Mouse (Mus musculus) c-Kit-positive CD71-positive TER-119-positive erythroid progenitor cells, embryonic 14.5 days (primary cell): ENCODE measurements around the gene Wnt11.

Experiments
- DNase-seq: peaks from one replicate; pipeline ENCODE4 v3.0.0-alpha.2; 2013; ENCODE audit warnings: low spot score

The Wnt11 gene

DNA sequence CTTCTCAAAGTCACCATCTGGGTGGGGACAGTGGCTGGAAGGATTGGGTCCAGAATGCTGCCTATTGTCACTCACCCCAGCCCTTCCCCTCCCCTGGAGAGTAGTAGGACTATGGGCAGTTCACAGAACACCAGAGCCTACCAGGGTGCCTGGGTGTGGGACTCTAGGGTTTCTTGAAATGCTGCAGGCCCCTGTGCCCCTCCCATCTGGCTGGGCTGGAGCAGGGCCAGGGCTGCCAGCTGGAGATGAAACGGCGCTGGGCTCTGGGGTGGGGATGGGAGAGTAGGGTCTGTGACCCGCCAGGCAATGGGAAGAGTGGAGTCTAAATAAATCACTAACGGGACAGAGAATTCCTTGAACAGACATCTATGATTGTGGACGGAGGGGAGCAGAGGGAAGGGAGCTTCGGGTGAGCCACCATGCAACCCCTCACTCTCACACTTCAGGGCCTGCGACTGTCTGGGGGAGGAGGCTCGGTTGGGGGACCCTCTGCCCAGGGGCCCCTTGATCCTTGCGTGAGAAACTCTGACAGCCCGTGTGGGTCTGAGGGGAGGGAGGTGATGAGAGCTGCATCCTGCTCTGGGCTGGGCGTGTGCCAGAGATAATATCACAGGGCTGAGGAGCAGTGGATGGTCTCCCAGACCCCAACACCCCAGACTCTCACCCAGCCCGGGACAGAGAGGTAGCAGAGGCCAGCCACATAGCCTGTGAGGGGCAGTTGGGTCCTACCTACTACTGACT is 32.3 kb downstream of the Wnt11 start:
- no peak for DNase-seq

DNA sequence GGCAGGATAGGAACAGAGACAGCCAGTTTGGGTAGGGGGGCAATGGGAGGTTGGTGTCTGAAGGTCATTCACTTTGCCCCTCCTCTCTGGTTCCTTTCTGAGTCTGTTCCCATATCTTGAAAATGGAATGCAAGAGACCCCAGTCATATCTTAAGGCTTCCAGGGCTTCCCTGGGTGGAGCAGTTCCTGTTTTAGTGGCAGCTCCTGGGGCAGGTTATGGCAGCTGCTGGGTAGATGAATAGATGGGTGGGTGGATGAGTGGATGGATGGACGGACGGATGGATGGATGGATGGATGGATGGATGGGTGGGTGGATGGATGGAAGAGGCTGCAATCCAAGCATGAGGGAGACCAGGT is 32.9 kb downstream of the Wnt11 start:
- no peak for DNase-seq

DNA sequence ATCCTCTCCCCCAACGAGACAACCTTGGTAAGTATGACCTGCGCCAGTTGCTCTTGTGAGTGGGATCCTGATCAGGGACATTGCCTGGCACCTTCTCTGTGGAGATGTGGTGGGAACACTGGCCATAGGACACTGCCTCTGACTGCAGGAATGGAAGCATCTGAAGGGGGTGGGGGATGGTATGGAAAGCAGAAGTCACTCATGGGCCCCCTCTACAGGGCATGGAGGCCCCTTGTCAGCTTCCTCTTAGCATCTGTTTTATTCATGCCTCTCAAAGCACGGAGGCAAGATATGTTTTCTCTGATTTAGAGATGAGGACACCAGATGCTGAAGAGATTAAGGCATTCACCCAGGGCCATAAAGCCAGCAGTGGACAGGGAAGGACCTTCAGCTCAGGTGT is 34.2 kb downstream of the Wnt11 start:
- DNase-seq, result no peak

DNA sequence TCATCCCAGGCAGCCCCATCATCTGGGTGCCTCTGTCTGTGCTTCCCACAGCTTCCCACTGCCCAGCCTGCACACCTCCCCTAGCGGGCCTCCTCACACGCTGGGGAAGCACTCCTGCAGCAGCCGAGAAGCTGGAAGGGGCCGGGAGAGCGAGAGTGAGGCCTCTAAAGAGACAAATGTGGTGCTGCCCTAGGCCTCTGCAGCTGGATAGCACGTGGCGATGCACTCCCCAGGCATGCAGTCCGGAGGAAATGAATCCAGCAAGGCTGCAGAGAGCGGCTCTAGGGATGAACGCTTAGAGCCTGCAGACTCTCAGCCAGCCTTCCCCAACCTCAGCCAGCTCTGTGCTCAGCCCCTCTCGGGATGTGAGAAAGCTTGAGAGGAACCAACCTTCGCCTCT is 35.9 kb downstream of the Wnt11 start:
- no peak for DNase-seq

DNA sequence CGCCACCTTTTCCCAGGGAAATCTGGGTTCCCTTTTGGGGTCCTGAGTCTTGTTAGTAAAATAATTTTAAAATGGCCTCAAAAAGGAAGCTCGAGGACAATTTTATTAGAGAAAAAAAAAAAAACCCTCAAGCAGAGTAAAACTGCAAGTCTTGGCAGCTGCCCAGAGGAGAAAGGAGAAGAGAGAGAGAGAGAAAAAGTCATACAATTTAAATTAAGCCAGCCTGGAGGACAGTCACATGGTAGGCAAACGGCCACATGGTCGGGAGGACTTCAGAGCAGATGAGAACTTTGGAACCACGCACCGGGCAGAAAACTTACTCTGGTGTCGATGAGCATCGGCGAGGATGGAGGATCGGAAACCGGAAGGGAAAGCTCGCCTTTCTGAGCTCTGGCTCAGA is 37.0 kb downstream of the Wnt11 start:
- DNase-seq, result no peak

DNA sequence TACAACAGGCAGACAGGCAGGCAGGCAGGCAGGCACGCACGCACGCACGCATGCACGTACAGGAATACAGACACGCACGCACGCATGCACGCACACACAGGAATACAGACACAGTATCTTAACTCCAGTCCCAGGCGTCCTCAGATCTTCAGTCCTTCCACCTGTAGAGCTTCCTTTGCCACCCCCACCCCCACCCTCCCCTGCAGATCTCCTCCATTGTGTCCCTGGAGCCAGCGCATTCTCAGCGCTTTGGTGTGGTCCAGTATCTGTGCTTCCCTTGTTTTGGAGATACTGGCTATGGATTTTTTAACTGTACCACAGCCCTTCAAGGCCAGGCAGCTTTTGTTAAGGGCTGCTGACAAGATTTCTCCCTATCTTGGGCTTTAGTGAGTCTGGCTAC is 38.4 kb downstream of the Wnt11 start:
- DNase-seq, result no peak

DNA sequence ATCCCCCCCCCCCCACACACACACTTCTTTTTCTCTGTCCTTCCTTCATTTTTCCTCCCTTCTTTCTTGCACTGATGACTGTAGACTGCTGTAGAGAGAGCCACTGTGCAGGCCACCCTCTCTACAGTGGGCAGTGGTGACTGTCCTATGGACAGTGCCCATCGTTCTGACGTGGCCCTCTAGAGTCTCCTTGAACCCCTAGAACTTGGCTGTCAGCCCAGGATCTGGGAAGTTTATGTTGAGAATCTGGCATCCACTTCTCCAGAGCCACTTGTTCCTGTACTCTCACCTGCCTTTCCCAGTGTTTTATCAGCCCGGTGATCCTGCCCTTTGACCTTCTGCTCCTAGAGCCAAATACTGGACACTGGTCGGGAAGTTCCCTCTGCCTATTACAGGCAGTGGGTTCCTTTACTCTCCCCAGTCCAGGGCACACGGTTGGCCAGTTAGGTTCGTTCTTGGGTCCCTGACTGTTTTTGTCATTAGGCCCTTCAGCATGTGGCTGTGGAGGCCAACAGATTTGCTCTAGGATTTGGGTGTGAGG is 39.6 kb downstream of the Wnt11 start:
- no peak for DNase-seq

DNA sequence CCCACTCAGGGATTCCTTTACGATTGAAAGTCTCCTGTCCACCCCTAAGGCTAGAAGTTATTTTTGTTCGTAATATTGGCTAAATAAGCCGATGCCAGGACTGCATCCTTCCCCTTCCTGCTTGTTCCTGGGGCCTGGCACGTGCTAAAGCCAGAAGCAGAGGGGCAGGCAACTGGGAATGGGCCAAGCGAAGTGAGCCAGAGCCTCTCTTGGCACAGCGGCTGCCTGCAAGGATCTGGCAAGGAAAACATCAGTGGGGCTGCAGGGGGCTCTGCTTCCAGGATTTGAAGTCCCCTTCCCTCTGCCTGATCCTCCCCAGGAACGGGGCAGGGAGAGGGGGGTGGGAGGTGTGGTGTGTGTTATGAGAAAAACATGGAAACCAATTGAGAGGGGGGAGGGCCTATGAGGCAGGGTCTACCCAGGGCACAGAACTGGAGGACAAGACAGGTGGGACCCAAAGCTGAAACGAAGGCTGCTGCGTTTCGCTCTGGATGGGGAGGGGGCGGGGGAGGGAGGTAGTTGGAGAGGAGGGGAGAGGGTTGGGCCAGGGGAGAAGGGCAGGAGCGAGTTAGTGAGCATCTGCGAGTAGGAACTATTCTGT is 40.6 kb downstream of the Wnt11 start:
- no peak for DNase-seq

DNA sequence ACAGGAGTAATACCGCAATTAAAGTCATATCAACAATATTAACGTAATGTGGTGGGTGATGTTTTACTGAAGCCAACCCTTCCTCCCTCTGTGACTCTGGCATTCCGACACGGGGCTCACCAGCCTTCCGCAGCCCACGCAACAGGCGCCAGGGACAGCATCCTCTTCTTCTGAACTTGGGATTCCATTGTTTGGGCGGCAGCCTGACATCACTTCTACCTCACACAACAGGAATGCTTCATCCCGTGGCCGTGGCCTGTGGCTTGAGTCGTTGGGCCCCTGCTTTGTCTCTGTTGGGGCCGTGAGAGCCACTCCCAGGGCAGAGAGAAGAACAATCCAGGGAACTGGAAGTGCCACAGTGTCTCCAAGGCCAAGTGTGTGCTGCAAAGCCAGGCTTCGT is 41.2 kb downstream of the Wnt11 start:
- DNase-seq, result no peak

DNA sequence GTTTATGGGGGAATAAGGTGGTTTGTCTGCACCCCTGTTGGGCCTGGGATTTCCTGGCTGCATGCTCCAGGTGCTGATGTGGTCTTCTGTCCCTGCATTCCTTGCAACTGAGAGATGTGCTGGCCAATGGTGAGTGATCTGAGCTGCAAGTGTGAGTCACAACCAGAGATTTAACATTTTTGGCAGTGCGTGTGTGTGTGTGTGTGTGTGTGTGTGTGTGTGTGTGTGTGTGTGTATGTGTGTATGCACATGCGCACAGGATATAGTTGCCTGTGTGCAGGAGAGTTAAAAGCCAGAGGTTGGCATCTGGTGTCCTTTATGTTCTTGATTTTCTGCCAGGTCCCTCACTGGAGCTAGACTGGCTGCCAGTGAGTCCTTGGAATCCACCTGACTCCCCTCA is 44.3 kb downstream of the Wnt11 start:
- DNase-seq, result no peak

DNA sequence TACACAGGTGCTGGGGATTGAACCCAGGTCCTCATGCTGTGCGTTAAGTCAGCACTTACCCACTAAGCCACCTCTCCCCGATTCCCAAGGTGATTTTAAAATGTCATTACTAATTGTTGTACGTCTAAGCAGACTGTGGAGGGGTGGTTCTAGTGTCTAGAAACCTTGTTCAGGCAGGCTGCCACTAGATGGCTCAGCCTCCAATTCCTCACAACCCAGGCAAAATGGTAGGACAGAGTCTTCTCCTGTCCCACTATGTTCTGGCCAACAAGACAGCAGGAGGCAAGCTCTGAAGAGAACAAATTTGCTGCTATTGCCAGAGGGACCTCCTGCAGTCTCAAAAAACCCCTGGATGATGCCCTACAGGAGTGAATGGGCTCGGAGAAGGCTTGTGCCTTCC is 47.0 kb downstream of the Wnt11 start:
- DNase-seq, result no peak

DNA sequence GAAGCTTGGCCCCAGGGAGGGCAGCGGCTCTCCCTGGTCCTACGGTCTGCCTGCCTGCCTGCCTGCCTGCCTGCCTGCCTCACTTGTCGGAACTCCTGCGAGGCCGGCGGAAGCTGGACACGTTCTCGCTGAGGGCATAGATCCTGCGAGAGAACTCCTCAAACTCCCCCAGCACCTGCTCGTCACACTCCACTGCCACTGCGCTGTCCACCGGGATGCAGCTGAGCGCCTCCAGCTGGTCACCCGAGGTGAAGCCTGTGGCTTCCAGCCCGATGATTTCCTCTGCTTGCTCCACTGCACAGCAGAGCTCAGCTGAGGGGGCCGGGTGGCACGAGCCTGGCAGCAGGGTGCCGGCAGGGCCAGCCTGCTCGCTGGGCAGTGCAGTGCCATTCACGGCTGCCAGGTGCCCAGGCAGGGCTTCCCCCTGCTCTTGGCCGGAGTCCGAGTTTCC is 52.9 kb downstream of the Wnt11 start:
- DNase-seq, result peak; percentile 5

DNA sequence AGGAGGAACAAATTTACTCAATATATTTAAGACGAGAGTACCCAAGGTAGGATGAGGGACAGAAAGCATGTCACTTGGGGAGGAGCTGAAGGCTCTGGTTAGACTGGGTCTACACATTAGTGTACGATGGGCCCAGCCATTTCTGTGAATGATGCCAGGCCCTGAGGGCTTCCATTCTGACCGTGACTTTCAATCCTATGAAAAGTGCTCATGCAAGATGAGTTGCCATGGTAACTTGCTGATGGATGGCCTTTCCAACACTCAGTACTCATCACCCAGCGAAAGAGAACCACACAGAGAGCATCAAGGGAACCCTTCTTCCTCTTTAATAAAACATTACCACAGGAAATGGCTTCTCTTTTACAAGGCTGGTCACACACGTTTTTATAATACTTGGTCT is 53.9 kb downstream of the Wnt11 start:
- no peak for DNase-seq

DNA sequence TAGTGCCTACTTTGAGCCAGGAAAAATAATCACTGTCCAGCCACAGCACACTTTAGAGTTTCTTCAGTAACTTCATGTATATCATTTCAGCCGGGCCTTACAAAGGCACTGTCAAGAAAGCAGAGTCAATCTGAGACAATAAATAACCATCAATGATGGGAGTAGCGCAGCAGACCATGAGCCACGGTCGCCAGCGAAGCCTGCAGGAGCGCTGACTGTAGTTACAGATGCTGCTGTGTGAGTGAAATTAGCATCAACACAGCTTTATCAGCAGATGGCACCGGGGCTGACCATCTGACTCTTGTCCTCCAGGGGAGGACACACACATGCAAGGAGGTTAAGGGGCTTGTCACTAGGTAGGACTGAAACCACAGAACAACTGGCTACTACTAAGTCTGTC is 54.3 kb downstream of the Wnt11 start:
- no peak for DNase-seq

DNA sequence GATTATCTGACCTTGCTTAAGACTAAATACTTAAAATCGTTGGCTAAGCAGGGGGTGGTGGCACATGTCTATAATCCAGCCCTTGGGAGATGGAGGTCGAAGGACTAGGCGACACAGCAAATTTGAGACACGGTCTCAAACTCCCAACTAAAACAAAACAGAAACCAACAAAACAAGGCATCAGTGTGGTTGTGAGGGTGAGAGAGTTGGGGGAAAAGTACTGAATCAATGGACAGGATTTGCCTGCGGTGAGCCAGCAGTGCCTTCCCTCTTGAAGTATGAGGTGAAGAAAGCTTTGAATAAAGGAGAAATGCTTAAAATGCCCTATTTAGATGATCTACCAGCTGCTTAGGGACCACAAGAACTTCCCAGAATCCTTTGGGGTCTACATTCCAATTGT is 58.2 kb downstream of the Wnt11 start:
- no peak for DNase-seq

DNA sequence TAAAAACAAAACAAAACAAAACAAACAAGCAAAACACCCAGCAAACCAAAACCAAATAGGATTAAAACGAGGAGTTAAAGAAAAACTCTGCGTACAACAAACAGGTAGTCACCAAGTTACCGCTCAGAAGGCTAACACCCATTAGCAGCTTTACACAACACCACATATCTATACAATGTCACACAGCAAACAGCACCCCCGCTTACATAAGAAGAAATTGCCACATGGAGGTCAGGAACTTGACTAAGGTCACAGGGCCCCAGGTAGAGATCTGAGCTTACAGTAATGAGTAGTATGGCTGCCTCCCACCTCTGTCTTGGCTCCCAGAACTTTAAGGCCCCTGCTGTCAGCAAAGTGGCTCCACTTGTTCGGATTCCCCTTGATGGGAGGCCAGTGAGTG is 59.4 kb downstream of the Wnt11 start:
- no peak for DNase-seq

DNA sequence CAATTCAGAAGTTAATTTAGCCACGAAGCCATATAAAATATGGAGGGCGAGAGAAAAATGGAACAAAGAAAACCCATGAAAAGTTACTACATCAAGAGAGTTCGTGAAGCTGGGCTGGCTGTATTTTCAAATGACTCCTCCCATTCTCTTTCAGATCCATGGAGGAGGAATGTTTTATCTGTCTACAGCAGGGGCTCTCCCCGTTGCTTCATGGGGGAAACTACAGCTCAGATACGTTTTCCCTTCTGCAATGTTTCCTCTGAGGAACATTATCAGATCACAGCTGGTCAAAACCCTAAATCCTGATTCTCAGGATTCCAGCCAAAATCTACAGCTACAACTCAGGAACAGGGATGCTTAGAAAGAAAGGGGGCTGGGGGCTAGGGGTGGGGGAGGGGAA is 59.9 kb downstream of the Wnt11 start:
- no peak for DNase-seq

DNA sequence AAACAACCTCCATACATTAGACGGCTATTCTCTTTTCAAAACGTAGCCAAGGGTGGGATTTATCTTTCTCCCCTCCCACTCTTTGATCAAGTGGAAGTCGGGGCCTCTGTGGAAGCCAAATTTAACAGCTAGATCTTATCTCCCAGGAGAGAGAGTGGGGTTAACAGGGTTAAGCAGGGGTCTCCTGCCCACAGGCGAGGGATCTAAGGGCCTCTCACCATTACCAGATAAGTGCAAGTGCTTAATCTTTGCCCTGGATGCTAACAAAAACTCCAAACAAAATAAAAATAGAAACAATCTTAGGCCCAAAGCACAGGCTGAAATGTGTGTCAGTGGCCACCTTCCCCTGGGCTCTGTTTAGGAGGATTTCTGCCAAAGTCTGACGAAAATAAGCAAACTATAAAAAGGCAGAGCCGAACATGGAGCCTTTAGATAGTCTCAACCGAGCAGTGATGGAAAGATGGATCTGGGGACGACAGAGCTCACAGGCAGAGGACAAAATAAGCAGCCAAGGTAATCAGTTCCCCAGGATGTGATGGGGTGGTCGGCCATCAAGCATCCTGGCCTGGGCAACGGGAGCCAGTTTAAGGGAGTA is 60.7 kb downstream of the Wnt11 start:
- DNase-seq, result no peak

DNA sequence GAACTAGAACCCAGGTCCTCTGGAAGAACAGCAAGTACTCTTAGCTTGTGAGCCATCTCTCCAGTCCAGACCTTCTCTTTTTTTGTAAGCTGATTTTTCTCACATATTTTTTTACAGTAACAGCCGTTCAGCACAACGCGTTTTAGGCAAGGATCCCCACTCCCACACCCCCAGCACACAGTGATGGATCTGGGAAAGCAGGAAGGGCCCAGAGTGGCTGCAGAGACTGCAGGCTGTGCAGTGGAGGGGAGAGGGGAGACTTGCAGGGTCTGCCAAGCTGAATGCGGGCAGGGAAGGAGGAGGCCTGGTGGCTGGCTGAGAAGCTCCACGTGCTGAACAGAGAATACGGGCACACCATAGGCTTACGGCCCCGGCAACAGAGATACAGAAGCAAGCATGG is 62.4 kb downstream of the Wnt11 start:
- no peak for DNase-seq

DNA sequence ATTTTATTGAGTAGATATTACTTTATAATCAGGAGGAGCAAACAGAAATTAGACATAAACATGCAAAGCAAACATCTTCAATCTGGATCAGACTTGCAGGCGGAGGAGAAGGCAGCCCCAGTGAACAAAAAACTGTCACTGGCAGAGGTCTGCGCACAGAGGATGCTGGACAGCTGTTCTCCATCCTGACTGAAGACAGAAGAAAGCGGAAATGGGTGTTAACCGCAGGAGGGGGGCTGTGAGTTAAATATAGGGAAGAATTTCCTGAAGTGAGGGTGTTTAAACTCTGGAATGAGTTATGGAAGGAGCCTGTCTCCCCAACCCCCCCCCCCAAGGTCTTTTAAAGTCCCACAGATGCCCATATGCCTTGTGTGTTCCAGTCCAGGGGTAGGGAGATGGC is 64.9 kb downstream of the Wnt11 start:
- DNase-seq, result no peak

DNA sequence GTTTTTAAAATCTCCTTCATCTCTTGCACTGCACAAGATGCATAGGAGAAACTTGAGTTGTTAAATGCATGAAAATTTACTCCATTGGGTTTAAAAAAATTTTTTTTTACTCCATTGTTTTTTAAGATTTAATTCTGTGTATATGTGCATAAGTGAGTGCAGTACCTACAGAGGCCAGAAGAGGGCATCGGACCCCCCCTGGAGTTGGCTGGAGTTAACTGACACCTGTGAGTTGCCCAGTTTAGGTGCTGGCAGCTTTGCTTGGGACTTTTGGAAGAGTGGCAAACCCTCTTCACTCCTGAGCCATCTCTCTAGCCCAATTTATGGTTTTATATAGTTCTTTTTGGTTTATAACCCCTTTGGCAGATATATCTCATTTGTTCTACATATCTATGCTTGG is 66.2 kb downstream of the Wnt11 start:
- peak; percentile 8 for DNase-seq

DNA sequence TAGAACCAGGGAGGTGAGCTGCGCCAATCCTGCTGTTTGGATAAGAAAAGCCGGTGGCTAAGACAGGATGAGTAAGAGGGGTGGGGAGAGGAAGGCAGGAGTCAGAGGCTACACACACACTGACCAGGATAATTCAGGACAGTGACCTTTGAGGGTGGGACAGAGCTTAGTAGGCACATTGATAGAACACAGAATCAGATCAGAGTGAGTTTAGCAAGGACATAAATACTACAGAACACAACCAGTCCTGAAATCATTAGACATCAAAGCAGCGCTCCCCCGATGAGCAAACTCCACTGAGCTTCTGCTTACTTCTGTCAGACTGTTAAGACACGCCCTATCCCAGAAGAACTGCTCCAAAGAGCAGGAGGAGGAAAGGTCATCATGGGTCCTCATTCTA is 69.0 kb downstream of the Wnt11 start:
- no peak for DNase-seq
